Comparison of ENCODE assay signal across 14 mouse cellular contexts in genomic region chr1:129473504-129473903, GRCm38 (mm10).
DNase-seq lines count a peak whose midpoint lies in the region; ATAC-seq lines count a peak whose summit lies in the region.
"Had no signal": no experiment of that assay in that cellular context is flagged by ENCODE, and none has a peak within 500 bp of the region (broad histone marks: within the 10 kb centered on the region; RNA-seq: fewer than 3 reads in every experiment).

No protein-coding gene starts in this region.

- H3K27ac ChIP-seq in neural tube, embryonic 11.5 days (ENCODE audit: low read depth, low read length): no peak overlapping the region
- H3K27ac ChIP-seq in hindbrain, embryonic 13.5 days: no peak overlapping the region
- H3K27ac ChIP-seq in midbrain, embryonic 15.5 days: no peak overlapping the region
- H3K27ac ChIP-seq in limb, embryonic 10.5 days: no peak overlapping the region
- H3K27ac ChIP-seq: limb, embryonic 13.5 days had no signal

- H3K36me3 ChIP-seq in neural tube, embryonic 11.5 days (ENCODE audit: control insufficient read depth, insufficient read depth, low read length): no peaks in the 10 kb centered on the region
- no peaks in the 10 kb centered on the region for H3K36me3 ChIP-seq in hindbrain, embryonic 13.5 days
- H3K36me3 ChIP-seq in midbrain, embryonic 15.5 days (replicated peaks): no peaks in the 10 kb centered on the region
- H3K36me3 ChIP-seq in limb, embryonic 10.5 days: no peaks in the 10 kb centered on the region
- H3K36me3 ChIP-seq: limb, embryonic 13.5 days had no signal

- peak; percentile 84 for ATAC-seq in neural tube, embryonic 11.5 days (ENCODE audit: insufficient read depth, low FRiP score, low TSS enrichment)
- peak; percentile 90 for ATAC-seq in hindbrain, embryonic 13.5 days (ENCODE audit: low FRiP score)
- peak; percentile 83 for ATAC-seq in midbrain, embryonic 15.5 days (replicated peaks)
- ATAC-seq: CD4-positive, CD25-positive, alpha-beta regulatory T cell, adult 4 months; inflammation-experienced regulatory T-cells, adult 6 months had no signal

- H3K4me3 ChIP-seq in neural tube, embryonic 11.5 days (ENCODE audit: low read depth, low read length): no peak overlapping the region
- H3K4me3 ChIP-seq in hindbrain, embryonic 13.5 days: no peak overlapping the region
- no peak overlapping the region for H3K4me3 ChIP-seq in midbrain, embryonic 15.5 days
- no peak overlapping the region for H3K4me3 ChIP-seq in limb, embryonic 10.5 days
- H3K4me3 ChIP-seq: limb, embryonic 13.5 days had no signal

- no peaks in the 10 kb centered on the region for H3K9me3 ChIP-seq in neural tube, embryonic 11.5 days (ENCODE audit: control insufficient read depth, low read length)
- H3K9me3 ChIP-seq in hindbrain, embryonic 13.5 days: no peaks in the 10 kb centered on the region
- no peaks in the 10 kb centered on the region for H3K9me3 ChIP-seq in midbrain, embryonic 15.5 days
- no peaks in the 10 kb centered on the region for H3K9me3 ChIP-seq in limb, embryonic 10.5 days (replicated peaks)
- H3K9me3 ChIP-seq: limb, embryonic 13.5 days had no signal

- H3K4me1 ChIP-seq in neural tube, embryonic 11.5 days (ENCODE audit: control insufficient read depth, insufficient read depth, low read length): no peaks in the 10 kb centered on the region
- H3K4me1 ChIP-seq in hindbrain, embryonic 13.5 days (replicated peaks): peaks cover 5% of the 10 kb centered on the region
- peaks cover 4% of the 10 kb centered on the region; the same call in 1 of the 2 replicates for H3K4me1 ChIP-seq in midbrain, embryonic 15.5 days
- H3K4me1 ChIP-seq in limb, embryonic 10.5 days: no peaks in the 10 kb centered on the region
- H3K4me1 ChIP-seq: limb, embryonic 13.5 days had no signal

- peak; percentile 49 for DNase-seq in neural tube, embryonic 11.5 days (ENCODE audit: low spot score)
- DNase-seq in neural tube, embryonic 10.5 days (ENCODE audit: extremely low spot score, low spot score): no peak
- DNase-seq in frontal cortex, postnatal 36 days (ENCODE audit: low spot score in 2 of 2): no peak
- no peak for DNase-seq in limb, embryonic 10.5 days (ENCODE audit: low spot score)
- no peak for DNase-seq in cerebellum, adult 9-11 months
- DNase-seq: cerebellum, postnatal 10 days; gastrocnemius, postnatal 36 days; kidney, postnatal 14 days; lung, adult 18-20 months had no signal

- H3K4me2 ChIP-seq in neural tube, embryonic 11.5 days (ENCODE audit: low read depth): no peak overlapping the region
- H3K4me2 ChIP-seq in hindbrain, embryonic 13.5 days: no peak overlapping the region
- no peak overlapping the region for H3K4me2 ChIP-seq in midbrain, embryonic 15.5 days
- H3K4me2 ChIP-seq: limb, embryonic 13.5 days had no signal

- no peak overlapping the region for H3K9ac ChIP-seq in neural tube, embryonic 11.5 days (ENCODE audit: low read length)
- H3K9ac ChIP-seq in hindbrain, embryonic 13.5 days: no peak overlapping the region
- H3K9ac ChIP-seq in midbrain, embryonic 15.5 days: no peak overlapping the region
- H3K9ac ChIP-seq: limb, embryonic 13.5 days had no signal

- 54% methylated on average over 7 of the region's 7 CpGs for WGBS in neural tube, embryonic 11.5 days
- WGBS in hindbrain, embryonic 13.5 days: 37% methylated on average over 7 of the region's 7 CpGs
- WGBS in midbrain, embryonic 15.5 days: 33% methylated on average over 7 of the region's 7 CpGs
- 86% methylated on average over 7 of the region's 7 CpGs for WGBS in limb, embryonic 10.5 days

- no peaks in the 10 kb centered on the region for H3K27me3 ChIP-seq in neural tube, embryonic 11.5 days (ENCODE audit: control insufficient read depth, insufficient read depth, low read length)
- H3K27me3 ChIP-seq in hindbrain, embryonic 13.5 days: no peaks in the 10 kb centered on the region
- no peaks in the 10 kb centered on the region for H3K27me3 ChIP-seq in midbrain, embryonic 15.5 days (replicated peaks)
- no peaks in the 10 kb centered on the region for H3K27me3 ChIP-seq in limb, embryonic 10.5 days (ENCODE audit: low read depth, poor library complexity, severe bottlenecking)
- H3K27me3 ChIP-seq: limb, embryonic 13.5 days had no signal
